Mouse (Mus musculus) frontal cortex, postnatal 14 days (tissue): ENCODE data around the gene Abca17.

Experiments
- DNase-seq, 2 experiments: peaks; one replicate each; pipeline ENCODE4 v3.0.0; 2022; ENCODE audit warnings: low spot score in 2 of 2

Gene Abca17

GRCm38 (mm10) chr17:24346831-24347230 is 4.0 kb downstream of the Abca17 start:
- DNase-seq = no peak

GRCm38 (mm10) chr17:24344672-24345071 is 6.2 kb downstream of the Abca17 start:
- no peak for DNase-seq

- no peak for DNase-seq
Observed at GRCm38 (mm10) chr17:24327656-24328055, 23.2 kb downstream of the Abca17 start.

GRCm38 (mm10) chr17:24325051-24325450 is 25.8 kb downstream of the Abca17 start:
- no peak for DNase-seq

- no peak for DNase-seq
Observed at GRCm38 (mm10) chr17:24320826-24321225, 30.0 kb downstream of the Abca17 start.

GRCm38 (mm10) chr17:24307500-24307899 is 43.4 kb downstream of the Abca17 start:
- DNase-seq = peak in 1 of 2 experiments; percentile 12

- DNase-seq = no peak
Observed at GRCm38 (mm10) chr17:24300651-24301050, 50.2 kb downstream of the Abca17 start.

- no peak for DNase-seq
Observed at GRCm38 (mm10) chr17:24289338-24289737, 61.5 kb downstream of the Abca17 start.

GRCm38 (mm10) chr17:24288477-24288876 is 62.4 kb downstream of the Abca17 start:
- DNase-seq = no peak

GRCm38 (mm10) chr17:24285680-24286079 is 65.2 kb downstream of the Abca17 start:
- no peak for DNase-seq

- DNase-seq = no peak
Observed at GRCm38 (mm10) chr17:24283266-24283818, 67.5 kb downstream of the Abca17 start.

- no peak for DNase-seq
Observed at GRCm38 (mm10) chr17:24282637-24283036, 68.2 kb downstream of the Abca17 start.

- no peak for DNase-seq
Observed at GRCm38 (mm10) chr17:24279907-24280306, 71.0 kb downstream of the Abca17 start.

GRCm38 (mm10) chr17:24267133-24267532 is 83.7 kb downstream of the Abca17 start:
- no peak for DNase-seq

GRCm38 (mm10) chr17:24264766-24265165 is 86.1 kb downstream of the Abca17 start:
- no peak for DNase-seq

GRCm38 (mm10) chr17:24260516-24260915 is 90.4 kb downstream of the Abca17 start:
- DNase-seq = no peak

- DNase-seq = no peak
Observed at GRCm38 (mm10) chr17:24259702-24260101, 91.2 kb downstream of the Abca17 start.

- DNase-seq = no peak
Observed at GRCm38 (mm10) chr17:24258981-24259380, 91.9 kb downstream of the Abca17 start.

- no peak for DNase-seq
Observed at GRCm38 (mm10) chr17:24252329-24252728, 98.5 kb downstream of the Abca17 start.

GRCm38 (mm10) chr17:24251320-24252069 is 99.4 kb downstream of the Abca17 start, which contains the start of gene Ccnf:
Gene Ccnf, minus strand, starts transcription at chr17:24251484.
- DNase-seq = peak; percentile 95

- DNase-seq = no peak
Observed at GRCm38 (mm10) chr17:24250988-24251319, 99.9 kb downstream of the Abca17 start.

GRCm38 (mm10) chr17:24248641-24249040 is 102.2 kb downstream of the Abca17 start:
- no peak for DNase-seq

GRCm38 (mm10) chr17:24244061-24244460 is 106.8 kb downstream of the Abca17 start:
- no peak for DNase-seq
